Mouse (Mus musculus) cortical plate, adult 2 months (tissue): ENCODE measurements at regions not wholly inside any gene's neighbourhood (a gene's known extent, or its start where the extent isn't known, plus 50 kb on each side); places are given as distances from the start of the nearest gene placed in this dataset.

ENCODE experiments used
- CTCF ChIP-seq: fragments of 200-500 bp; IDR thresholded peaks from 2 replicates; pipeline ENCODE4 v1.5.1; 2011; ENCODE audit warnings: mild to moderate bottlenecking, control low read depth, low read length; ENCODE audit not compliant: insufficient read depth; ENCODE audit errors: extremely low read depth
- POLR2A ChIP-seq: fragments of 200-500 bp; IDR thresholded peaks from 2 replicates; pipeline ENCODE4 v1.6.1; 2011; ENCODE audit warnings: mild to moderate bottlenecking, low read length, control low read depth; ENCODE audit not compliant: insufficient read depth; ENCODE audit errors: extremely low read depth

- TF ChIP-seq CTCF (no peak), POLR2A (no peak)
These were observed 135.3 kb downstream of the Barhl2 start for GRCm38 (mm10) chr5:106322574-106323215.
